Comparison of ENCODE assay signal across 16 mouse cellular contexts in genomic region chr7:144444788-144445187, GRCm38 (mm10). TPM values are rescaled to one million over a fixed set of nuclear protein-coding genes. Genes with fewer than 3 reads are reported as not detected.
DNase-seq lines count a peak whose midpoint lies in the region; ATAC-seq and TF ChIP-seq lines count a peak whose summit lies in the region.
"Had no signal": no experiment of that assay in that cellular context is flagged by ENCODE, and none has a peak within 500 bp of the region (broad histone marks: within the 10 kb centered on the region; RNA-seq: fewer than 3 reads in every experiment).

No protein-coding gene starts in this region.

- no peak overlapping the region for H3K4me3 ChIP-seq in spleen, adult 2 months (ENCODE audit: extremely low read depth, insufficient read depth, insufficient read length)
- no peak overlapping the region for H3K4me3 ChIP-seq in midbrain, embryonic 11.5 days (ENCODE audit: low read depth, low read length)
- H3K4me3 ChIP-seq in forebrain, embryonic 16.5 days (replicated peaks; ENCODE audit: low read length), result no peak overlapping the region
- H3K4me3 ChIP-seq: hindbrain, embryonic 15.5 days; liver, embryonic 13.5 days had no signal

- no peak overlapping the region for H3K9ac ChIP-seq in midbrain, embryonic 11.5 days (ENCODE audit: low read length)
- H3K9ac ChIP-seq in forebrain, embryonic 16.5 days (replicated peaks; ENCODE audit: low read depth, low read length), result no peak overlapping the region
- H3K9ac ChIP-seq: hindbrain, embryonic 15.5 days; liver, embryonic 13.5 days had no signal

- no peaks in the 10 kb centered on the region for H3K36me3 ChIP-seq in spleen, adult 2 months (ENCODE audit: control insufficient read depth, insufficient read depth, low read length)
- peaks cover 41% of the 10 kb centered on the region for H3K36me3 ChIP-seq in midbrain, embryonic 11.5 days (ENCODE audit: control insufficient read depth, insufficient read depth, low read length)
- H3K36me3 ChIP-seq in forebrain, embryonic 16.5 days (ENCODE audit: control insufficient read depth, insufficient read depth), result peaks cover 32% of the 10 kb centered on the region

- no peaks in the 10 kb centered on the region for H3K9me3 ChIP-seq in midbrain, embryonic 11.5 days (ENCODE audit: control insufficient read depth, low read length)
- no peaks in the 10 kb centered on the region for H3K9me3 ChIP-seq in forebrain, embryonic 16.5 days (ENCODE audit: control insufficient read depth, low read length)
- H3K9me3 ChIP-seq: hindbrain, embryonic 15.5 days; liver, embryonic 13.5 days had no signal

- no peak overlapping the region for H3K27ac ChIP-seq in spleen, adult 2 months (ENCODE audit: insufficient read depth, low read length)
- no peak overlapping the region for H3K27ac ChIP-seq in midbrain, embryonic 11.5 days (ENCODE audit: low read depth, low read length)
- no peak overlapping the region for H3K27ac ChIP-seq in forebrain, embryonic 16.5 days (ENCODE audit: low read length)
- H3K27ac ChIP-seq: hindbrain, embryonic 15.5 days; liver, embryonic 13.5 days had no signal

- no peak overlapping the region for H3K4me2 ChIP-seq in midbrain, embryonic 11.5 days
- H3K4me2 ChIP-seq in forebrain, embryonic 16.5 days (ENCODE audit: low read length), result no peak overlapping the region
- H3K4me2 ChIP-seq: hindbrain, embryonic 15.5 days; liver, embryonic 13.5 days had no signal

- DNase-seq in lung, postnatal 25 days (ENCODE audit: low spot score), result peak; percentile 25
- no peak for DNase-seq in lung, postnatal 4 days
- peak; percentile 29 to 85 for DNase-seq in spleen, adult 2 months (ENCODE audit: low read depth in 1 of 2, low spot score in 2 of 2)
- peak; percentile 58 to 63 for DNase-seq in thymus, postnatal 36 days
- DNase-seq in midbrain, embryonic 11.5 days (ENCODE audit: low spot score, missing footprints), result no peak
- DNase-seq in adrenal gland, postnatal 36 days, result no peak
- DNase-seq: adrenal gland, postnatal 14 days; cerebellum, adult 9-11 months; layer of hippocampus, postnatal 36 days; liver, embryonic 13.5 days; midbrain, embryonic 14.5 days; right cerebral cortex, postnatal 25 days had no signal

- 38% methylated on average over 7 of the region's 7 CpGs for WGBS in spleen, adult 2 months
- WGBS in midbrain, embryonic 11.5 days, result 92% methylated on average over 7 of the region's 7 CpGs
- 92% methylated on average over 7 of the region's 7 CpGs for WGBS in forebrain, embryonic 16.5 days

- no peaks in the 10 kb centered on the region; the same call in none of the 2 replicates for H3K27me3 ChIP-seq in spleen, adult 2 months (ENCODE audit: control insufficient read depth, insufficient read depth, low read length)
- H3K27me3 ChIP-seq in midbrain, embryonic 11.5 days (ENCODE audit: control insufficient read depth, insufficient read depth, low read length), result no peaks in the 10 kb centered on the region
- H3K27me3 ChIP-seq in forebrain, embryonic 16.5 days (replicated peaks; ENCODE audit: control insufficient read depth, insufficient read depth, low read length), result no peaks in the 10 kb centered on the region
- H3K27me3 ChIP-seq: hindbrain, embryonic 15.5 days; liver, embryonic 13.5 days had no signal

- H3K4me1 ChIP-seq in spleen, adult 2 months (ENCODE audit: control insufficient read depth, insufficient read depth, insufficient read length), result peaks cover 24% of the 10 kb centered on the region; the same call in 1 of the 2 replicates
- no peaks in the 10 kb centered on the region for H3K4me1 ChIP-seq in midbrain, embryonic 11.5 days (ENCODE audit: control insufficient read depth, insufficient read depth, low read length)
- peaks cover 3% of the 10 kb centered on the region; the same call in 1 of the 2 replicates for H3K4me1 ChIP-seq in forebrain, embryonic 16.5 days (replicated peaks; ENCODE audit: control insufficient read depth, insufficient read depth, low read length)
- H3K4me1 ChIP-seq: hindbrain, embryonic 15.5 days; liver, embryonic 13.5 days had no signal

- no peak for TF ChIP-seq POLR2A in spleen, adult 2 months (IDR thresholded peaks at IDR 0.05; ENCODE audit: low read depth, low read length)

- no peak for TF ChIP-seq CTCF in spleen, adult 2 months (IDR thresholded peaks at IDR 0.05; ENCODE audit: extremely low read depth, insufficient read depth, insufficient read length, insufficient replicate concordance)

- peak; percentile 50 for ATAC-seq in common myeloid progenitor, adult 5-6 weeks (replicated peaks; ENCODE audit: low read depth, poor library complexity, severe bottlenecking)
- no peak for ATAC-seq in midbrain, embryonic 11.5 days (ENCODE audit: low FRiP score)
- no peak for ATAC-seq in forebrain, embryonic 16.5 days
- ATAC-seq: forebrain, embryonic 14.5 days had no signal

RNA-seq across cellular contexts. Expression of gene Cttn, which starts 26.0 kb away (rescaled TPM):
- total RNA-seq in common myeloid progenitor, adult 5-6 weeks (2017), result 41.2 and 46.7 TPM in 2 replicates
- polyA plus RNA-seq in spleen, adult 2 months (2012; rRNA removed), result 13.7 and 14.2 TPM in 2 replicates
- 193 and 196 TPM in 2 replicates for polyA plus RNA-seq in midbrain, embryonic 11.5 days (2014; fragmentation: Nextera tagmentation; extraction: Ambion mirVana)
- total RNA-seq in adrenal gland, postnatal 36 days (2021), result 100 to 1,000 TPM; 239 to 243 TPM
- 181 and 189 TPM in 2 replicates for polyA plus RNA-seq in forebrain, embryonic 16.5 days (2015; fragmentation: Nextera tagmentation; extraction: Ambion mirVana)

Comparison
In these comparisons a context has a peak if more than half of its experiments do, and no peak if none do; other contexts are left out.
1. DNase-seq: peak in lung, postnatal 25 days (single experiment), spleen, adult 2 months (2 of 2) and thymus, postnatal 36 days (2 of 2); none in lung, postnatal 4 days (0 of 2), midbrain, embryonic 11.5 days (single experiment) and adrenal gland, postnatal 36 days (0 of 2).
2. RNA of gene Cttn, which starts 26.0 kb away (polyA plus RNA-seq): 193 to 196 TPM in midbrain, embryonic 11.5 days and 181 to 189 TPM in forebrain, embryonic 16.5 days; 13.7 to 14.2 TPM in spleen, adult 2 months; every median in the first group is over 10 times any median in the second.